Mouse (Mus musculus) CD4-positive helper T cell, adult 2 months (primary cell): ENCODE measurements around the gene Lexm.

Experiments
- DNase-seq: peaks from one replicate; pipeline ENCODE4 v3.0.0-alpha.2; 2012; ENCODE audit warnings: low read depth, missing footprints, low spot score

Gene Lexm

DNA sequence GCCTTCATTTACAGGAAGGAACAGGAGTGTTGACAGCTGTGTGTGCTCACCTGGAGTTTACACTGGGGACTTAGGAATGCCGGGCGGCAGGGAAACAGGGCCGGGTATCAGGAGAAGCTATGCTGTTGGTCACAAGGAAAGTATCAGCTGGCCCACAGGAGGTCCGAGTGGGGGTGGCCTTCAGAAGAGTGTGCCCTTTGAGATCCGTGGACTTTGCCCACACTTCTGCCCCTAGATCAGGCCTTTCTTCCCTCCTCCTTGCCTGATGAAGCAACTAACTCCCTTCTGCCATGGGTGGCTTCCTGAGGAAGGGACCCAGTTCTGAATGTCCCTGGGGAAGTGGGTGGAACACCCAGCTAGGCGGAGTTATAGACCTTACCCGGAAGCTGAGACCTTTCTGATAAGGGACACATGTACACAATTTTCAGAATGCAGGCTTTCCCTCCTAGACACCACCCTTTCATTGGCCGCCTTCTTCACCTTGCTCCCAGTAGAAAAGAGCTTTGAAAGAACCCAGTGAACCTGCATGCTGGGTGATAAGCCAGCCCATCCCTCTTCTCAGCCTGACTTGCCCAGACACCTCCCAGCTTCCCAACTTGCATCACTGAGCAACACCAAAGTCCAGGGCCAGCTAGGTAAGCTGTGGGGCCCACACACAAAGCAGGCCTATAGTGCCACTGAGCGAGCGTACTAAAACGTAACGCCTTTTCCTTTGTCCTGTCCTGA lies 34.5 kb downstream of the Lexm start:
- no peak for DNase-seq

DNA sequence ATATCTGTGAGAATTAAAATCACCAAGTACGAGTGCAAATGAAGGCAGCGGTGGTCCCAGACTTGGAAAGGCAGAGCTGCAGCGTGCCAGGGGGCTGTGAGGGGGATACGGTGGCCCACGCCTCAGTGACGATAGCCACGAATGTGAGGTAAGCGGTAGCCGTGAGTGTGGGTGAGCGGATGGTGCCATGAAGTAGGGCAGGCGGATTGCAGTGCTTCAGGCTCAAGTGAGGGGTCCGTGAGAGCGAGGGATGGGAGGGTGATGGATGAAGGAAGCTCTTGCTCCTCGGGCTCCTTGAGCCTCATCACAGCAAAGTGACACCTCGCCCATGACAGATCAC lies 35.2 kb downstream of the Lexm start:
- DNase-seq, result no peak

DNA sequence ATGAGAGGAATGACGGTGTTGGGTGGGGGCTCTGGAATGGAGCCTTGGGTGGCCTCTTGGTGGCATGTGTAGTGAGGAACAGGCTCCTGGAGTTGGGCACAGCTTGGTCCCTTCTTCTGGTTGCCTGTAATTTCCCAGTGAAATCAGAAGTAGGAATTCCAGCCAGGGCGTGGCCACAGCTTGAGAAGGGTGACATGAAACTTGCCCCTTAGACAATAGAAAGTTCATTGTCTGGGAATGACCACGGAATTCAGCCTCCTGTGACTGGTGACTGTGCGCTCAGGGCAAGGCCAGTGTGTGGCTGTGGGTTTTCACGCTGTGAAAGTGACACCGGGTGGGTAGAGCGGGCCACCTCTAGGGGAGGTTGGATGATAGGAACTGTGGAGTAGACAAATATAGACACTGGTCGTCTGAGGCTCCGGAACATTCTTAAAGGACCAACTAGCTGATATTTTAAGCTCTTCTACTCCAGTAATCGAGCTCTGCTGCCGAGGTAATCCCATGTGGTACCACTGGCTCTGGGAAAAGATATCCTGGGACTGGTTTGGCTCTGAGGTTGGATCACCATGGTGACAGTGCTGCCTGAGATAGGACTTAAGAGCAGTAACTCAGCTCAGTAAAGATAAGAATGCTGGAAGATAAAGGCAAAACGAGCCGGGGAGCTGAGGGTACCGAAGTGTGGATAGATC lies 35.7 kb downstream of the Lexm start:
- DNase-seq, result no peak

DNA sequence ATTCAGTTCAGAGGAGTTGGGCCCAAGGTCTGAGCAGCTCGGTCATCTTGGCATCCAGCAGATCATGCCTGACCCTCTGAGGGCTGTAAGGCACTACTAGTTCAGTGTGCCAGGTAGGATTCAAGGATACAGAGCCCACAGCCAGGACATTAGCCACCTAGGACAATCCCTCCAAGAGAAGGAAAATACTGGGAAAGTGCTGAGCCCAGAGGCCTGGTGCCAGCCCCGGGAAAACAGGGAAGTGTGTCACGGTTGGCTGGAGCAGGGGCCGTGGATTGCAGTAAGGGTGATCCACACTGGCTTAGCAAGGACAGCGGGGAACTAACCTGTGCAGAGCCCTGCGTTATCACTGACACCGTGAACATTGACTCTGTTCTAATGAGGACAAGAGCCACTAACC lies 39.5 kb downstream of the Lexm start:
- DNase-seq, result no peak

DNA sequence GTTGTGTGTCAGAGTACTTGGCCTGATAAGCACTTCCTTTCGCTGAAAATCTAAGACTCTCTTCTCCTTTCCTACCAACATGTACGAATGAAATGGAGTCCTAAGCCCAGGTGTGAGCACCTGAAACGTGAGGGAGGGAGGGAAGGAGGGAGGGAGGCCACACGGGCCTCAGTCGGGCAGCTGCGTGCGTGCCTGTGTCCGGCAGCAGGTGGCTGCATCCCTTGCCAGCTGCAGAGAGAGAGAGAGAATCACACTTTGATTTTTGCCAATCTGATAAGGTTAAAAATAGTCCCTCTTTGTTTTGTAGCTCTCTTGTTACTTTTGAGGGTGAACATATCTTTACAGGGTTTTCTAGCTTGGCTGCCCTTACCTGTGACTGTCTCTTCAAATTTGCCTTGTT lies 42.0 kb downstream of the Lexm start:
- no peak for DNase-seq

DNA sequence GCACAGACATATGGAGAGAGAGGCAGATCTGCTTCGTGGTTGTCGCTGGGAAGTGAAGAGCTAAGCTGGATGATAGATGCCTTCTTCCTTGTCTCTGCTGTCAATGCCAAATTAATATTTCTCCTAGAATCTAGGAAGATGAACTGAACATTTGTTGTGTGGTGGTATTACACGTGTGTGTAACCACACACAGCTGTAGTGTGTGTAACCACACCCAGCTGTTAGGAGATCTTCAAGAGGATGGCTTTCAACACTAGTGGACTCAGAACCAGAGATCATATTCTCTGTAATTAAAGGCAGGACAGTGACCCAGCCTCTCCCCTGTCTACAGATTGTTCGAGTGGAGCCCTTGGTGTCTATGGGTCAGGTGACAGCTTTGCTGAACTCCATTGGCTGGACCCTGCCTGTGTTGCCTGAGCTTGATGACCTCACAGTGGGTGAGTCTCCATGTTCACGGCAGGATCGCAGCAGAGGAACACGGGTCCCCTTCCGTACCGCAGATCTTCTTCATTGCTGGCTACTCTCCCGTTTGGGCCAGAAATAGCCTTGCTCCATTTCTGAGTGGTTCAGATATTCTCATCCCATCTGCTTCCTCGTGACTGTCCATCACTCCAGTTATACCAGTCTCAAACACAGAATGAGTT lies 45.8 kb downstream of the Lexm start:
- no peak for DNase-seq

DNA sequence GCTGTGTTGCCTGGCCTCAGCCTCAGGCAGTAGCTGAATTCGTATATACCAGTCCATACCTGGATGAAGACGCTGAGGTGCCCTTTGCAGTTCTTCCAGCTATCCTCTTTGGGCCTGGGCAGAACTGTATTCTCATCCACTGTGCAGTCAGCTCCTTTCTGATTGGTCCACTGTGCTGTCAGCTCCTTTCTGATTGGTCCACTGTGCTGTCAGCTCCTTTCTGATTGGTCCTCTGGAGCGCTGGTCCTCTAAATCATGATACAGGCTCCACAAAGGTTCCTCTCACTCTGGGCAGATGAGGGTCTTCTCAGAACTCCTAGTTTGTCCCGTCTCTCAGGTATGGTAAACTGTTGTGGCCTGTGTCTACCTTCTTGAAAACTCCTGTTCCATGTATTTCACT lies 47.4 kb downstream of the Lexm start:
- DNase-seq, result no peak

DNA sequence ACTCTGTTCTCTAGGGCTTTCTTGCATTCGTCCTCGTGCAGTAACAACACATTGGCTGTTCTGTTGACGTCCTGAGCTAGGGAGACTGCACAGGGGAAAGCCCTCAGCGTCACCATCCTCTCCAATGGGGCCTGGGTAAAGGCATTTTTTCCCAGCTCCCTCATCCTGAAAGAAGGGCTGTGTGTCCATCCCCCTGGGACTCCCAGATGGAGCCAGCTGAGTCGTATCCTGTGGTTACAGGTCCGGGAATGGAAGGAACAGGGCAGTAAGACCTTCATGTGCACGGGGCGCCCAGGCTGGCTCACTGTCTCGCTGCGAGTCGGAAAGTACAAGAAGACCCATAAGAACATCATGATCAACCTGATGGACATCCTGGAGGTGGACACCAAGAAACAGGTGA lies 52.9 kb downstream of the Lexm start:
- no peak for DNase-seq

DNA sequence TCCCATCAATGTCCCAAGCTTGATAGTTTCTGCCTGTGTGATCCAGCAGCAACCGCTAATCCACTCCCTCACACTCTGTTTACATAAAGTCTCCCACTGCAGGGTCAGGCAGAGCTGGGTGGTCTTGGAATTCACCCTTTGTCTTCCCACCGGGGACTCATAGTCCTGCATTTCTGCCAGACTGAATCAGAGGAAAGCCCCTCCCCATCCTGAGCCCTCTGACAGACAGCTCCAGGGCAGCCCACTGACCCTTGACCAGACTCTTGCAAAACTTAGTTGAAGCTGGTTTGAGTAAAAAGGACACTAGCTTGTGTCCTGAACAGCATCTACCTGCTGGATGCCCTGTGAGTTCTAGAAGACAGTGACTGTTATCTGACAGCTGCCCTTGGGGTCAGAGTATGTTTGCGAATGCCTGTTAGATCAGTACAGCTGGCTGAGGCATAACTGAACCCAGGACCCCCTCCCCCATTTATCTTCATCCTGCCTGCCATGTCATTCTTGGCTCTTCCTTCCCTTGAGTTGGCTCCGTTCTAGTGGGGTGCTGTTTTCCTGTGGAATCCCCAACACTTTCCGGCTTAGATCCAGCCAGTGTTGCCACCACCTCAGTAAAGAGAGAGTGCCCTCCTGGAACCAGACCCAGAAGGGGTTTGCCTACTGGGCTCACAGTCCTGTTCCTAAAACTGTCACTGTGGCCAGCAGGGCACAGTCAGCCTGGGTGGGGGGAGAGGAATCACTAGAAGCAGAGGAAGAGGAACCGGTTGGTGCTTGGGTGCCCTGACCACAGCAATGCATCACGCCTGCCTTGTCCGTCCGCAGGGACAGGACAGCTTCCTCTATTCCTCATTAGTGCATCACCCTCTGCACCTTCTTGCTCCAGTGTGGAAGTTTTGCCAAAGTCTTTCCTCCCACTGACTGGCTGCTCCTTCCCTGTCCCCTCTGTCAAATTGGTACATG lies 53.9 kb downstream of the Lexm start:
- no peak for DNase-seq

DNA sequence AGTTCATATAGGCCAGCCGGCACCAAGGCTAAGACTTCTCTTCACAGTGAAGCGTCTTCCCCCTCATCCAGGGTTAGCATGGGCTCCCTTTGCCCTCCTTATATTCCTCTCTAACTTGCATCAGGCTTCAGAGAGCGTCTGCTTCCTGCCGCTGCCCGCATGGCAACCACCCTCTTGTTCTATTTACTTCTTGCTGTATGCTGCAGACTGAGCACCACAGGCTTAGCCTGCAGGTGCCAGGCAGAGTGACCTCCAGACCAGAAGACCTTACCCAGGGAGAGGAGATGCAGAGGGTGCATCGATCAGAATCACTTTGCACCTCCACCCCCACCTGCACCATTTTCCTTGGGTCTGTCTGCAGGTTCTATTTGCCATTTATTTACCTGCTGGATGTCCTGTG lies 55.0 kb downstream of the Lexm start:
- peak; percentile 15 for DNase-seq

DNA sequence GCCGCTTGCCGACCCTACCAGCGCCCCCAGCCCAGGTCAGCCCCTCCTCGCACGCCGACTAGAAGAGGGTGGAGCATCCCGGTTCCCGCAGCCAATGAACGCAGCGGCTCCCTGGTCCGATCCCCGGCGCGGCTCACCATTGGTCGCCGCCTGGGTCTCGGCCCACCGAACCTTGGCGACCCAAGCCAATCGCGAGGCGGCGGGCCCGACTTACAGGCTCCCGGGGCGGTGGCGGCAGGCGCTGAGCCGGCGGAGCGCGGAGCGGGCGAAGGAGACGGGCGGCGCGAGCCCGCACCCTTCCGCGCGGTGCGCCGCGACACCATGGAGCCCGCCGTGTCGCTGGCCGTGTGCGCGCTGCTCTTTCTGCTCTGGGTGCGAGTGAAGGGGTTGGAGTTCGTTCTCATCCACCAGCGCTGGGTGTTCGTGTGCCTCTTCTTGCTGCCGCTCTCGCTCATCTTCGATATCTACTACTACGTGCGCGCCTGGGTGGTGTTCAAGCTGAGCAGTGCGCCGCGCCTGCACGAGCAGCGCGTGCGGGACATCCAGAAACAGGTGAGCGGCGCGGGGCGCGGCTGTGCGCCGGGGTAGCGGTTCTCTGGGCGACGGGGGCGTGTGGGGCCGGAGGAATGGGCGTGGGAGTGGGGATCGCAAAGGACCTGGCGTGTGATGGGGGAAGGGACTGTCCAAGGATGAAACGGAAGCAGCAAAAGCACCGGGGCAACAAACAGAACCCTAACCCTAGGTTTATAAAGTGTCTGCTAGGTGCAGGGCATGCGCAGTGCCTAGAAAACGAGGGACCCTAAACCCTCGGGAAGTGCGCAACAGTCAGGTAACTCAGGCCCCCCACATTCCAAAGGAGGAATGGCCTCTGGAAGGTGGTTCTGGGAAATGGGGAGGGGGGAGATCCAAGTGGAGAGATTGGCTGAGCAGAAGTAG lies 55.9 kb downstream of the Lexm start, which contains the start of gene Dhcr24:
Gene Dhcr24, plus strand, starts transcription at position 193 of the 936 bp plus-strand sequence.
- DNase-seq, result peak; percentile 91

DNA sequence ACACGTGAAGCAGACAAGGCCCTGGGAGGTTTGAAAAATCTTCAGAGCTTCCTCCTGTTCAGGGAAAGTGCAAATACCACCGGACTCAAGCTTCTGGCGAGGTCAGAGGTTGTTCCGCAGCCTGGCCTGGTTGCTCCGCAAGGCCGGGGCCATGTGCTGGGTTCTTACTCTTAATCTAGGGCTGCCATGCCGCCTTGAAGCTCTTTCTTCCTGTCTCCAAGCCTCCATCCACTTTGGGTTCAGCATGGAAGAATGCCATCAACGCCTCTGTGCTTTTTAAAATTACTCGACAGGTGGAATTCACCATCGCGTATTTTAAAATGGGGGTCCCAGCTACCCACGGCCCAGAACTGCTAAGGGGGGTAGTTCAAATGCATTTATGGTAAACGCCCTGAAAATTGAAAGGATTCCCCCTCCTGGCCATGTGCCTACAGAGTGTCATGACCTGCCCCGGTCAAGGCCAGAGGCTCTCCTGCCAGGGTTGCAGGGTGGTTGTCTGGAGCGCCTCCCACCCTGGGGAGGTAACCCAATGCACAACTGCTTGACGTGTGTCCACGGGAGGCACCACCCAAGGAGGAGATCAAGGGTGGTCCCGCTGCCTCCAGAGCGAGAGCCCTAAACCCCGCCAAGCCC lies 56.7 kb downstream of the Lexm start:
- no peak for DNase-seq

DNA sequence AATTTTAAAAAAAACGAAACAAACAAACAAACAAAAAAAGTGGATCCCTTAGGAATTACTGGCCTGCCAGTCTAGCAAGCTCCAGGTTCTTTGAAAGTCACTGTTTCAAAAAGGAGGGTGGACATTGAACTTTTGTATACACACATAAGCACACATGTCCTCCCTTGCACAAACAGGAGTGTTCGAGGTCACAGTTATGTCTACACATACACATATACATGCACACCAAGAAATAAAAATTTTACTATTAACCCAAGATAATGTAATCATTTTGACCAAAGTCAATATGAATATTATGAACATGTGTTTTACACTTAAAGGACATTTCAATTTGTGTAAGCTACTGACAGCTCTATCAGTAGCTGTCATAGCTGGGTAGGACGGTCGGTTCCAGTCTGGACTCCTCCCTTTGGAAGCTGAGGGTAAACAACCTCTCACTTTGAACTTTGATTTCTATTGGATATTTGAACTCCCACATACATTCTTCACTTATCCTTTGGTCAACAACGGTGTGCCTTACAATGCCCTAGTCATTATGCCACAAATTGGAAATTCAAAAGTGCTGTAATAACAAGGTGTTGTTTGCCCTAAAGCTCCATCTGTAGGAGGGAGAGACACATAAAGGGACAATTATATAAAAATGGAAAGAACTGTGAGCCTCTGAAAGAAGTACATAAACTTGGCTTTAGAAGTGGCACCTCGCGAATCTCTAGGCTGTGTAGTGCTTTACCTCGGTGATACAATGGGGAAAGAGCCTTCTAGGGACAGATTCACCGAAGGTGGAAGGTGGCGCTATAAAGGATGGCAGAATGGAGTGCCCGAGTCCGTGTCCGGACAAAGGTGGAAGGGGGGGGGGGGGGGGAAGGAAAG lies 57.5 kb downstream of the Lexm start:
- DNase-seq, result no peak

DNA sequence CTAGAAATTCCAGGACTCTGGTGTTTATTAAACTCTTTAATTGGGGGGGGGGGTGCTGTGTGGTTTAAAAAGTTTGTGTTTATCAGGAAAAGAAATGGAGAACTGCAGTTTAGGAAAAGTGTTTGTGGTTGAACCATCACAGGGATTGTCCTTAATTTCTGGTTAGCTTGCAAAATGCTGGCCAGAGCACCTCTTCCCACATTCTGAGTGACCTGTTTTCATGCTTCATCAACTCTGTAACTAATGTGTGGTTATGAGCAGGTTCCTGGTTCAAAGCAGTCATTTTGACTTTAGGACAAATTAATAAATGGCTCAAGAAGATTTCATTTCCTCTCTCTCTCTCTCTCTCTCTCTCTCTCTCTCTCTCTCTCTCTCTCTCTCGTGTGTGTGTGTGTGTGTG lies 59.1 kb downstream of the Lexm start:
- no peak for DNase-seq

DNA sequence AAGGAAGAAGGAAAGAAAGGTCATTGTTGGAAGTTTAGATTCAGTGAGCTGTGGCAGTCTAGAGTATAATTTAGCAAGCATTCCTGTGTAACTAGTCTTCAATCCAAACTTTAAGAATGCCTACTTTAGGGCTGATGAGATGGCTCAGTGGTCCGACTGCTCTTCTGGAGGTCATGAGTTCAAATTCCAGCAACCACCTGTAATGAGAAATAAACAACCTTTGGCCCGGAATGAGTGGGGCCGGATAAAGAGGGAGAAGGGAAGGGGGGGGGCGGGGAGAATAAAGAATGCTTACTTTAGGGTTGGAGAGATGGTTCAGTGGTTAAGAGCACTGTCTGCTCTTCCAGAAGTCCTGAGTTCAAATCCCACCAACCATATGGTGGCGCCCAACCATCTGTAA lies 59.8 kb downstream of the Lexm start:
- no peak for DNase-seq

DNA sequence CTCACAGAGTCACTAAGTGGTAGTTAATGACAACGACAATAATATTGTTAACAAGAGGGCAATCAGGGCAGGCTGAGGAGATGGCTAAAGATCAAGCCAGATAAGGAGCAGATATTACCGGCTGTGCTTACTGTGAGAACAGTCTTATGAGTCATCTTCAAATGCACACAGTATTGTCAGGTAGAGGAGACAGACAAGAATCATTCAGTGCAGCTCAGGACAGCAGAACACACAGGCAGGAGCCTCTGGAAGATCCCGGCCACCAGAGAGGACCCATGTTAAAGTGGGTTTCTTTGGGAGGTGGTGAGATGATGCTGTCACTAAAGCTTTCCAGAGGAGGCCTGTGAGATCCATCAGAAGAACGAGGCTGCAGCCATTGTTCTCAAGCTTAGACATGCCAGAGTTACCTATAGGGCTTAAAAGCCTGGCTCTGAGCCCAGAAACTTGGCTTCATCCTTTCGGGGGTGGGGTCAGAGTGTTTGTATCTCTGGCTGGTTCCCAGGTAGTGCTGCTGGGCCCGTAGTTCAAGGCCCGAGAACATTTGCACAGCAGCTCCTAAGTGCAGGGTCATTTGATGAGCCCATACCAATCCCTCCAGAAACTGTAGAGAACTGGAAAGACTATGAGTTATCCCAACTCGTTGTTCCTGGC lies 66.4 kb downstream of the Lexm start:
- no peak for DNase-seq

DNA sequence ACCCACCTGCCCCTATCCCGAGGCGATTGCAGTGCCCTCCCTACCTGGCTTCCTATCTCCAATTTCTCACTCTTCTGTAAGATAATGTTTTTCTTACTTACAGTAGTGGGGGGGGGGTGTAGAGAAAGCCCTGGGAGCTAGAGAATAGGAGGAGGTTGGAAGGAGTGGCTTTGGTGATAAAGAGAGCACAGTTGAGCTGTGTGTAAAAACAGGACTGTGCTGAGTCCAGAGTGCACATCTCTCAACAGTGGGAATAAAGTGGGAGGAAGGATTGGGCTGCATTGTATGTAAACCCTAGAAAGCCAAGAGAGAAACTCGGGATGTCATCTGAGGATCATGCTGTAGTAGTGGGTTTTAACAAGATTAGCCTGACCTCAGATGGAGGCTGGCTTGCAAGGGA lies 68.9 kb downstream of the Lexm start:
- DNase-seq, result no peak

DNA sequence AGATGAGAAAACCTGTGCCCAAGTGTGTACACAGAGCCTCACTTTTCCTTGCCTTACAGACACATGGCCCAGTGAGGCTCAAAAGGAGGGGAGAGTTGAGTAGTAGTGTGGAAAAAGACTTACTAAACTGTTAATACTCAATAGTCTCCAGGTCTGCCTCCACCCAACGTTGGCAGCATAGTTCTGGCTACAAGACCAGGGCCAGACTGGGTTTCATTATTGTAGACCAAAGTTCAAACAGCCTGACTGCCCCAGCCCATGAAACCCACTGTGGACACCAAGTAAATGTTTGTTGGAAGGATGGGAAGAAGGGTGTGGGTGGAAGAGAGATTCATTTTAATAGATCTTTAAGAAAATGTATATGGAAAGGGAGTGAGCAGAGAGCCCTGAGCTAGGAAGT lies 70.1 kb downstream of the Lexm start:
- no peak for DNase-seq
